Mouse (Mus musculus): ENCODE measurements at regions not wholly inside any gene's neighbourhood (a gene's known extent, or its start where the extent isn't known, plus 50 kb on each side); places are given as distances from the start of the nearest gene placed in this dataset.

DNA sequence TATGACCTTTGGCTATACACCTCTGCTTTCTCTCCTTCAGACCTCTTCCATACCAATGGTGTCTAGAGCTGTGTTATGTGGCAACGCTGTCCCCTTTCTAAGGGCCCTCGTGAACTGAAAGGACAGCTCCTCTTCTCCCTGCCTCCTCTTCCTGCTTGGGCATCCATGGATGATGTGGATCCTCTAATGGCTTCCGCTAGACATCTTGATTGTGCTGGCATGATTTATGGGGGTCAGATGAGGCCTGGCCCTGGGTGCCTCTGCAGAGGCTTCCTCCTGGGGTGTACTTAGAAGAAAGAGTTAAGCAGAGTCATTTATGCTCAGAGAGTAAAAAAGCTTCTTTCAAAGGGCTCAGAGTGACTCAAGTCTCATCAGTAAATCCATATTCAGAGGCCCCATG is 131.5 kb upstream of the 9630041A04Rik start:
- TF ChIP-seq EP300 (optimal IDR thresholded peaks at IDR 0.05) (no peak), CTCF (IDR thresholded peaks at IDR 0.05; ENCODE audit: low read depth) (no peak)
